Mouse (Mus musculus) heart, embryonic 11.5 days (tissue): ENCODE data around the gene Tmem186. TPM values are rescaled to one million over a fixed set of nuclear protein-coding genes. Genes with fewer than 3 reads are reported as not detected.

Experiments used
- ATAC-seq: fragments of 200-750 bp; cut with Nextera tagmentation; replicated peaks from 2 replicates; pipeline ENCODE4 v1.8.0; 2017; ENCODE audit warnings: moderate library complexity; ENCODE audit not compliant: insufficient number of reproducible peaks, low FRiP score, low TSS enrichment
- H3K27ac ChIP-seq: fragments of 300-500 bp; sonication (generic); 2 replicates; pipeline ENCODE4 v1.5.1; 2014; ENCODE audit warnings: mild to moderate bottlenecking, low read depth, low read length
- H3K27me3 ChIP-seq: fragments of 300-500 bp; sonication (generic); 2 replicates; pipeline ENCODE4 v1.6.1; 2014; ENCODE audit warnings: mild to moderate bottlenecking, low read length, mixed read lengths; ENCODE audit not compliant: control insufficient read depth, insufficient read depth
- H3K36me3 ChIP-seq: fragments of 300-500 bp; sonication (generic); 2 replicates; pipeline ENCODE4 v1.6.1; 2014; ENCODE audit warnings: mild to moderate bottlenecking, low read length, moderate library complexity, mixed read lengths; ENCODE audit not compliant: control insufficient read depth, insufficient read depth
- H3K4me1 ChIP-seq: fragments of 300-500 bp; sonication (generic); 2 replicates; pipeline ENCODE4 v1.6.1; 2014; ENCODE audit warnings: low read length; ENCODE audit not compliant: control insufficient read depth, insufficient read depth
- H3K4me2 ChIP-seq: fragments of 300-500 bp; sonication (generic); 2 replicates; pipeline ENCODE4 v1.6.1; 2014; ENCODE audit warnings: mild to moderate bottlenecking, moderate library complexity
- H3K4me3 ChIP-seq: fragments of 300-500 bp; sonication (generic); 2 replicates; pipeline ENCODE4 v1.5.1; 2014; ENCODE audit warnings: low read depth, low read length
- H3K9ac ChIP-seq: fragments of 300-500 bp; sonication (generic); 2 replicates; pipeline ENCODE4 v1.6.1; 2014; ENCODE audit warnings: mild to moderate bottlenecking, low read depth, low read length, moderate library complexity
- H3K9me3 ChIP-seq: fragments of 300-500 bp; sonication (generic); replicated peaks from 2 replicates; pipeline ENCODE4 v1.6.1; 2016; ENCODE audit warnings: low read length; ENCODE audit not compliant: control insufficient read depth
- WGBS: fragments of 180-500 bp; shearing (Covaris S2); extraction: QIAGEN DNeasy Blood & Tissue Kit; methylation state at CpG from one replicate; pipeline ENCODE4 v1.1.7; 2014; ENCODE audit not compliant: insufficient replicate concordance; 5-methylcytosine and 5-hydroxymethylcytosine counted together
- polyA plus RNA-seq: library from polyadenylated mRNA; unstranded; fragments of >200 nt; fragmentation: Nextera tagmentation; extraction: Ambion mirVana; gene quantifications from 2 replicates; pipeline ENCODE4 v1.2.1, GENCODE M21; 2014

Tmem186 gene
- polyA plus RNA-seq, 1 experiment from 2014 or later: 10.5 TPM

DNA sequence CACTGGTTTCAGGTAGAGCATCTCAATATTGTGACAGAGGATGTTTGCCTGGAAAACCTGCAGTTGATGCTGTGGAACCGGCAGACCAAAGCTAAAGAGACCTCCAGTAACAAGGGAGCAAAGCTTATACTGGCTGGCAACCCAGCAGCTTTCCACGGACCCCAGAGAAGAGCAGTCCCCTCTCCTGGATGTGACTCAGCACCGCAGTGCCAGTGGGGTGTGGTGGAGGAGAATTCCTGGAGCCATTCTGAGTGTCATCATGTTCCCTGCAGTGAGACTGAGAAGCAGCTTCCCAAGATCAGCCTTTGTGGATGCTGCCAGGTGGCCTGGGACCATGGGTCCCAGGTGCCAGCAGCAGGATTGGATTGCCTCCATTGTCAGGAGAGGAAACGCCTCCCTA, 24.5 kb downstream of the Tmem186 start:
- no peak for ATAC-seq
- H3K9ac ChIP-seq: no peak overlapping the region
- H3K4me2 ChIP-seq: no peak overlapping the region
- H3K4me3 ChIP-seq: no peak overlapping the region
- no peaks in the 10 kb centered on the region for H3K9me3 ChIP-seq
- H3K27me3 ChIP-seq: no peaks in the 10 kb centered on the region
- 72% methylated on average over 4 of the region's 4 CpGs for WGBS
- 0 out of 2 replicates have a peak, but pooled peaks cover 3% of the 10 kb centered on the region for H3K36me3 ChIP-seq
- H3K27ac ChIP-seq: no peak overlapping the region
- H3K4me1 ChIP-seq: no peaks in the 10 kb centered on the region

DNA sequence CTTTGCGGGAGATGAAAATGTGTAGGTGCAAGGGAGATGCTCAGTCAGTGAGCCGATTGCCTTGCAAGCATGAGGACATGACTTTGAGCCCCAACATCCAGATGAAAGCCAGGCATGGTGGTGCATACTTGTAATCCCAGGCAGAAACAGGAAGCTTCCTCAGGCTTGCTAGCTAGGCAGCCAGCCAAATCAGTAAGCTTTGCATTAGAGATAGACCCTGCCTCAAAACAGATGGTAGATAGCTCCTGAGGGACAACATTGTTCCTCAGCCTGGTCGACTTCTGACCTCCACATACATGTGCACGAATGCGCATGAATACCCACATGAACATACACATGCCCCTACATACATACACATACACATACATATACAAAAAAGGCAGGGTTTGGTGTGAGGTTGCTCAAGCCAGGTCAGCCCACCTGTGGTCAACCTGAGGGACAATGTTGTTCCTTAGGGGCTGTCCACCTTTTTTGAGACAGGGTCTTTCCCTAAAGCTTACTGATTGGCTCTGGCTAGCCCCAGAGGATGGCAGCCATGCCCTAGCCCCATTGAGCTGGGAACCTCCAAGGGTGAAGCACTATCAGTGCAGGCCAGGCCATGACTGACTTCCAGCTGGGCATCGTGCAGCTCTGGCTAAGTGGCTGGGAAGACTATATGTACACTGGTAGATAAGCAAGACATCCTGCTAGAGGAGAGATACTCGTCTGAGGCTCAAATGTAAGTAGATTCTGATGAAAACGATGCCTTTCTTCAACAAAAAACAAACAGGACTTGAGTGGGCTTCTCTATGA, 25.1 kb downstream of the Tmem186 start:
- no peak for ATAC-seq
- H3K4me2 ChIP-seq: no peak overlapping the region
- H3K36me3 ChIP-seq: 0 out of 2 replicates have a peak, but pooled peaks cover 3% of the 10 kb centered on the region
- no peak overlapping the region for H3K9ac ChIP-seq
- no peak overlapping the region for H3K4me3 ChIP-seq
- no peaks in the 10 kb centered on the region for H3K9me3 ChIP-seq
- H3K4me1 ChIP-seq: no peaks in the 10 kb centered on the region
- H3K27me3 ChIP-seq: no peaks in the 10 kb centered on the region
- 71% methylated on average over 8 of the region's 8 CpGs for whole genome bisulfite sequencing
- no peak overlapping the region for H3K27ac ChIP-seq

GRCm38 (mm10) chr16:8610397-8610796, 27.1 kb downstream of the Tmem186 start:
- WGBS: 71% methylated on average over 3 of the region's 3 CpGs
- ATAC-seq: no peak

DNA sequence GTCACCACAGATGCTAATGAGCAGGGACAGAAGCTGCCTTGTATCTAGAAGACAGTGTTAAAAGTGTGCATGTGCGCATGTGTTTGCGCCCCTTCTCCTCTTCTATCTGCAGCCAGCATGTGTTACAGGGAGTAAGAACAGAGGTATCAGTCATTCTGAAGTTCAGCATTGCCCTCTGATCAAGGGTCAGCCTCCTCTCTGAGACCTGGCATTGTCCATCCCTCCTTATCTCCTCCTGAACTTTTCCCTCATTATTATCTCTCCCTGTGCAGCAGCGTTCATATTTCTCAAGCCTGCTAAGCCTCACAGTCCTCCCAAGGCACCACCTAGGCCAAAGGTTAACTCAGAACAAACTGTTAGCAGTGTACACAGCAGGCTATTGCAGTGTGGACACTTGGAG, 33.7 kb downstream of the Tmem186 start:
- WGBS: 54% methylated on average over 3 of the region's 3 CpGs
- ATAC-seq: no peak

More at GRCm38 (mm10) chr16:8610397-8610796, 27.1 kb downstream of the Tmem186 start:
- Histone ChIP-seq H3K27ac (no peak overlapping the region), H3K9me3 (no peaks in the 10 kb centered on the region), H3K9ac (no peak overlapping the region), H3K36me3 (0 out of 2 replicates have a peak, but pooled peaks cover 3% of the 10 kb centered on the region), H3K4me1 (no peaks in the 10 kb centered on the region), H3K27me3 (no peaks in the 10 kb centered on the region), H3K4me2 (no peak overlapping the region), H3K4me3 (no peak overlapping the region)

DNA sequence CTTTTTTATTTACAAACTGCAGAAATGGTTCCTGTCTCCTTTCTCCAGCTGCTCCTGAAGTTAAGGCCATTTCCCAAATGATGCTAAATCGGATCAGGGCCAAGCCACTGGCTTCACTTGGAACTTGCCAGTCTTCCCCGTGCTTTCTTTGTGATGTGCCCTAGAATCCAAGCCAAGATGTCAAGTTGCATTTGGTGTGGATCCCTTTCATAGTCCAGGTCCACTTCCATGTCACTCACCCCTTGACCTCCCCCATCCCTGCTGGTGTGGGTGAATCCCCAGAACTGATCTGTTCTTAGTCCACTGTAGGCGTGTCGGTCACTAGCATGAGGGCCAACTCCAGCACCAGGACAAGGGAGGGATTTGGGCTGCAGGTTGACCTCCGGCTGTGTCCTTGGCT, 40.0 kb downstream of the Tmem186 start:
- no peaks in the 10 kb centered on the region for H3K27me3 ChIP-seq
- no peak for ATAC-seq
- no peaks in the 10 kb centered on the region for H3K36me3 ChIP-seq
- no peak overlapping the region for H3K27ac ChIP-seq
- H3K4me1 ChIP-seq: no peaks in the 10 kb centered on the region
- no peak overlapping the region for H3K4me3 ChIP-seq
- WGBS: 78% methylated on average over 5 of the region's 5 CpGs
- no peak overlapping the region for H3K9ac ChIP-seq
- H3K9me3 ChIP-seq: no peaks in the 10 kb centered on the region
- H3K4me2 ChIP-seq: no peak overlapping the region

More for the DNA sequence above, 33.7 kb downstream of the Tmem186 start:
- Histone ChIP-seq H3K36me3 (0 out of 2 replicates have a peak, but pooled peaks cover under 1% of the 10 kb centered on the region), H3K4me3 (no peak overlapping the region), H3K9ac (no peak overlapping the region), H3K27me3 (no peaks in the 10 kb centered on the region), H3K4me2 (no peak overlapping the region), H3K27ac (no peak overlapping the region), H3K4me1 (no peaks in the 10 kb centered on the region), H3K9me3 (no peaks in the 10 kb centered on the region)

DNA sequence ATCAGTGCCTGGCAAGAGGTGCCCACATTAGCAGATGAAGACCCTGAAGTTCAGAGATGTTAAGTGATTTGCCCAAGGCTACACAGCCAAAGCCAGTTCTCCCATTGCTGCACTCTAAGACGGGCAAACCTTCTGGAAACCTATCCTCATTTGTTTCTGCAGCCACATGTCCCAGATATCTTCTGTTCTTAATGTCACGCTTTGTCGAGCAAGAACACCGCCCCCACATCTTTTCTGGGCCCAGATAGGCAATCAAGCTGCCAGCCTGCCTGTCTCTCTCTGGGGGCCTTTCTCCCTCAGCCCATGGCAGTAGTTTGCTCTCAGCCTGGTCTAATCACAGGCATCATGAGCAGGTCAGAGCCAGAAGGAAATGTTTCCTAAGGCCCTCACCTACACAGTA, 41.2 kb downstream of the Tmem186 start:
- no peaks in the 10 kb centered on the region for H3K9me3 ChIP-seq
- H3K27ac ChIP-seq: no peak overlapping the region
- no peak for ATAC-seq
- no peak overlapping the region for H3K4me3 ChIP-seq
- no peak overlapping the region for H3K9ac ChIP-seq
- no peaks in the 10 kb centered on the region for H3K27me3 ChIP-seq
- WGBS: 85% methylated on average over 4 of the region's 4 CpGs
- H3K4me2 ChIP-seq: no peak overlapping the region
- no peaks in the 10 kb centered on the region for H3K4me1 ChIP-seq
- no peaks in the 10 kb centered on the region for H3K36me3 ChIP-seq

DNA sequence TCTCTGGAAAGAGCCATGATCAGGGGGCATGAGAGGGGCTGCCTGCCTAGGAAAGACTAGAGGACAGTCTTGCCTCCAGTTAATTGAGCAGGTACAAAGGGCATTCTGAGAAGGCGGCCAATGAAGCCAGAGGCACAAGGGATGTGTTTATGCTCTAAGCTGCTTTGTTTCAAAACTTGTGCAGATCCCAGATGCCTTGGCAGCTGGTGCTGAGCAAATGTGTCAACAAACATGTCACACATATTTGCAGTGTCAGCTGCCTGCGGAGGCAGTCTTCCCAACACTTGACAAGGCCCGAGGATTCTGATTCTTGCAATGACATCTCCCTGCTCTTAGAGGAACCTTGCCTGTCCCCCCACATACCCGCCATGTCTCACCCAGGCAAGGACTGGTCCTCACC, 42.1 kb downstream of the Tmem186 start:
- Histone ChIP-seq H3K9ac (no peak overlapping the region), H3K27ac (no peak overlapping the region), H3K36me3 (no peaks in the 10 kb centered on the region), H3K4me1 (no peaks in the 10 kb centered on the region), H3K27me3 (no peaks in the 10 kb centered on the region), H3K9me3 (no peaks in the 10 kb centered on the region), H3K4me3 (no peak overlapping the region), H3K4me2 (no peak overlapping the region)
- ATAC-seq: no peak
- 42% methylated on average over 4 of the region's 4 CpGs for WGBS

DNA sequence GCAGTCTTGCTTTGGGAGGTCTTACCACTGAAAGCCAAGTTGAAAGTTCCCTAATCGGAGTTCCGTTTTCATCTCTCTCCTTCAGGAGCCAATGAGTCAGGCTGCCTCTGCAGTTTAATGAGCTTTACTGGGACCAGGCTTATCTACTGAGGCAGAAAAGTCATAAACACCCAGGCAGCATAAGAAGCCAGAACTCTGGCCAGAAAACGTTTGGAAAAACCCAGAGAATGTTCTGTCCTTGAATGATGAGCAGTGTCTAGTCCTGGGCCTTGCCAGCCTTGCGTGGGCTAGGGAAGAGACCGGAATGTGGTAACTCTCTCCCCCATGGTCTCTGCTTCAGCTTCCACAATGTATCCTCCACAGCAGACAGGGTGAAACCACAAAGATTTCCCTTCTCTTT, 52.5 kb downstream of the Tmem186 start:
- no peaks in the 10 kb centered on the region for H3K27me3 ChIP-seq
- no peak overlapping the region for H3K4me3 ChIP-seq
- H3K27ac ChIP-seq: no peak overlapping the region
- H3K9ac ChIP-seq: no peak overlapping the region
- H3K9me3 ChIP-seq: 0 out of 2 replicates have a peak, but pooled peaks cover 2% of the 10 kb centered on the region
- H3K4me1 ChIP-seq: no peaks in the 10 kb centered on the region
- peaks cover 17% of the 10 kb centered on the region for H3K36me3 ChIP-seq
- no peak overlapping the region for H3K4me2 ChIP-seq
- ATAC-seq: no peak
- 62% methylated on average over 5 of the region's 5 CpGs for WGBS

DNA sequence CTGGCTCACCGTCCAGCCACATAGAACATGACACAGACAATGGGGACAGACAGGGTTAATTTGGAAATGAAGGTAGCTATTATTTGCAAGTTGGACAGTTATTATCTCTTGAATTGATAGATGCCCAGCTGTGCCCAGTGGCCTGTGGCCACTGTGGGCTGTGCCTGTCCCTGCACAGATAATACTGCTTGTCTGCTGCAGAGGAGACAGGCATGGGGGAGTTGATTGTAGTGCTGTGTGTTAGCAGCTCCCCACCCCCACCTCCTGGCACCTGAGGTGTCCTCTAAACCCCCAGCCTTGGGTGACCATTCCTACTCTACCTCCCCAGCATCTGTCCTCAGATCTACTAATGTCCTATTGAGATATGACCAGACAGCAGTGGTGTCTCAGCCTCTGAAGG, 53.3 kb downstream of the Tmem186 start:
- H3K27me3 ChIP-seq: no peaks in the 10 kb centered on the region
- ATAC-seq: no peak
- 0 out of 2 replicates have a peak, but pooled peaks cover 2% of the 10 kb centered on the region for H3K9me3 ChIP-seq
- H3K4me1 ChIP-seq: no peaks in the 10 kb centered on the region
- WGBS: 78% methylated on average over 1 of the region's 1 CpGs
- H3K36me3 ChIP-seq: peaks cover 13% of the 10 kb centered on the region; the same call in 1 of the 2 replicates
- H3K9ac ChIP-seq: no peak overlapping the region
- H3K27ac ChIP-seq: no peak overlapping the region
- H3K4me2 ChIP-seq: no peak overlapping the region
- H3K4me3 ChIP-seq: no peak overlapping the region
